In the genomic region with DNA sequence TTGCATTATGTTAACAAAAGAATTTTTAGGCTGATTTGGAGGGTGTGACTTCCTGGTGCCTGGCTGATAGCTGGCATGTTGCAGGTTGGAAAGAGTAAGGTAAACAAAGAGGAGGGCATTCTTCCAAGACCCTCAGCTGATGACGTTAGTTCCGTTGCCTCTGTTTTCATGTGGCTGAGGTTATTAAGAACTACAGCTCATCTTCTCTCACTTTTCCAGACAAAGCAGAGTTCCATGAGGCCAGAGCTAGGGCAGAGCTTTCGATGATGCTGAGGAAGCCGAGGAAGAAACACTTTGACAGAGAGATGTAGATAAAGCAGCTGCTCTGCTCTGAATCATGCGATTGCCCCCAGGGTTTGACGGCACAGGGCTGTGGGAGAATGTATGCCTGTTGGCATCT, we compare ENCODE assay signal across 17 mouse cellular contexts.
DNase-seq lines count a peak whose midpoint lies in the region; ATAC-seq and TF ChIP-seq lines count a peak whose summit lies in the region.
"Had no signal": no experiment of that assay in that cellular context is flagged by ENCODE, and none has a peak within 500 bp of the region (broad histone marks: within the 10 kb centered on the region; RNA-seq: fewer than 3 reads in every experiment).

No protein-coding gene starts in this region.

- 29% methylated on average over 6 of the region's 6 CpGs for WGBS in heart, embryonic 10.5 days
- WGBS in lung, postnatal 0 days, result 19% methylated on average over 6 of the region's 6 CpGs

- H3K36me3 ChIP-seq in heart, embryonic 10.5 days, result no peaks in the 10 kb centered on the region
- H3K36me3 ChIP-seq in lung, postnatal 0 days (ENCODE audit: insufficient read depth, low read length), result no peaks in the 10 kb centered on the region
- H3K36me3 ChIP-seq: embryonic facial prominence, embryonic 12.5 days; forebrain, embryonic 10.5 days; liver, embryonic 12.5 days; neural tube, embryonic 13.5 days had no signal

- intact Hi-C loops in heart, postnatal 10 days (cut with DNase I), result no loop called here

- H3K4me3 ChIP-seq in heart, embryonic 10.5 days, result no peak overlapping the region
- H3K4me3 ChIP-seq in lung, postnatal 0 days (ENCODE audit: low read depth, low read length), result no peak overlapping the region
- H3K4me3 ChIP-seq: embryonic facial prominence, embryonic 12.5 days; forebrain, embryonic 10.5 days; liver, embryonic 12.5 days; megakaryocyte, embryonic 14.5 days; neural tube, embryonic 13.5 days had no signal

- H3K9me3 ChIP-seq in heart, embryonic 10.5 days, result no peaks in the 10 kb centered on the region
- H3K9me3 ChIP-seq in lung, postnatal 0 days (ENCODE audit: low read length), result no peaks in the 10 kb centered on the region
- H3K9me3 ChIP-seq: embryonic facial prominence, embryonic 12.5 days; forebrain, embryonic 10.5 days; liver, embryonic 12.5 days; megakaryocyte, embryonic 14.5 days; neural tube, embryonic 13.5 days had no signal

- peak overlapping the region; percentile 30; the same call in 1 of the 2 replicates for H3K27ac ChIP-seq in heart, embryonic 10.5 days
- 0 out of 2 replicates have a peak overlapping the region, but pooled peaks have one; percentile 5 for H3K27ac ChIP-seq in lung, postnatal 0 days (ENCODE audit: low read length)
- H3K27ac ChIP-seq: embryonic facial prominence, embryonic 12.5 days; forebrain, embryonic 10.5 days; kidney, postnatal 0 days; liver, embryonic 12.5 days; neural tube, embryonic 13.5 days had no signal

- no peaks in the 10 kb centered on the region for H3K27me3 ChIP-seq in heart, embryonic 10.5 days (ENCODE audit: insufficient read depth, poor library complexity, severe bottlenecking)
- no peaks in the 10 kb centered on the region for H3K27me3 ChIP-seq in lung, postnatal 0 days (replicated peaks; ENCODE audit: insufficient read depth, low read length)
- H3K27me3 ChIP-seq: embryonic facial prominence, embryonic 12.5 days; liver, embryonic 12.5 days; megakaryocyte, embryonic 14.5 days; neural tube, embryonic 13.5 days had no signal

- peak; percentile 93 for TF ChIP-seq EP300 in lung, postnatal 0 days (IDR thresholded peaks at IDR 0.05)

- ATAC-seq in lung, postnatal 0 days, result peak; percentile 77
- ATAC-seq: hindbrain, embryonic 16.5 days; liver, embryonic 12.5 days had no signal

- H3K4me2 ChIP-seq in lung, postnatal 0 days (replicated peaks; ENCODE audit: low read depth, low read length), result no peak overlapping the region
- H3K4me2 ChIP-seq: embryonic facial prominence, embryonic 12.5 days; liver, embryonic 12.5 days; neural tube, embryonic 13.5 days had no signal

- DNase-seq in heart, adult 9 months (ENCODE audit: low spot score in 2 of 2), result peak; percentile 19 to 22
- DNase-seq in heart, postnatal 10 days, result no peak
- DNase-seq in NIH3T3 (ENCODE audit: low read depth), result peak; percentile 36
- DNase-seq in heart, embryonic 10.5 days (ENCODE audit: low spot score), result no peak
- peak; percentile 70 for DNase-seq in lung, postnatal 0 days (ENCODE audit: low spot score)
- no peak for DNase-seq in cerebellum, adult 9-10 months
- no peak for DNase-seq in neural tube, embryonic 10.5 days (ENCODE audit: extremely low spot score, low spot score)
- DNase-seq in layer of hippocampus, adult 9-11 months, result no peak
- DNase-seq: cerebellum, adult 11 months; cerebellum, postnatal 36 days had no signal

- H3K4me1 ChIP-seq in heart, embryonic 10.5 days, result peaks cover 12% of the 10 kb centered on the region; the same call in 1 of the 2 replicates
- H3K4me1 ChIP-seq in lung, postnatal 0 days (ENCODE audit: insufficient read depth, low read depth, low read length), result peaks cover 10% of the 10 kb centered on the region; the same call in 1 of the 2 replicates
- H3K4me1 ChIP-seq: liver, embryonic 12.5 days; neural tube, embryonic 13.5 days had no signal

- H3K9ac ChIP-seq in lung, postnatal 0 days (replicated peaks; ENCODE audit: low read depth), result no peak overlapping the region
- H3K9ac ChIP-seq: embryonic facial prominence, embryonic 12.5 days; liver, embryonic 12.5 days; neural tube, embryonic 13.5 days had no signal

- TF ChIP-seq CTCF in lung, postnatal 0 days (IDR thresholded peaks at IDR 0.05), result no peak

Comparison
In these comparisons a context has a peak if more than half of its experiments do, and no peak if none do; other contexts are left out.
1. DNase-seq: peak in heart, adult 9 months (2 of 2), NIH3T3 (single experiment) and lung, postnatal 0 days (single experiment); none in heart, postnatal 10 days (0 of 2), heart, embryonic 10.5 days (single experiment), cerebellum, adult 9-10 months (single experiment), neural tube, embryonic 10.5 days (single experiment) and layer of hippocampus, adult 9-11 months (single experiment).